Mouse (Mus musculus) embryonic facial prominence, embryonic 11.5 days (tissue): Measurements from ENCODE around the gene Gm49320. TPM values are rescaled to one million over a fixed set of nuclear protein-coding genes. Genes with fewer than 3 reads are reported as not detected.

Source experiments
- ATAC-seq: fragments of 200-750 bp; cut with Nextera tagmentation; replicated peaks from 2 replicates; pipeline ENCODE4 v1.8.0; 2017; ENCODE audit warnings: low read depth; ENCODE audit not compliant: insufficient number of reproducible peaks, low FRiP score, low TSS enrichment
- DNase-seq: peaks from one replicate; pipeline ENCODE4 v3.0.0-alpha.2; 2015; ENCODE audit warnings: low spot score
- H3K27ac ChIP-seq: fragments of 300-500 bp; sonication (generic); replicated peaks from 2 replicates; pipeline ENCODE4 v1.5.1; 2014; ENCODE audit warnings: mild to moderate bottlenecking, low read depth, low read length, control low read depth
- H3K27me3 ChIP-seq: fragments of 300-500 bp; sonication (generic); 2 replicates; pipeline ENCODE4 v1.6.1; 2014; ENCODE audit warnings: mild to moderate bottlenecking, low read length, moderate library complexity, mixed read lengths; ENCODE audit not compliant: control insufficient read depth, insufficient read depth
- H3K36me3 ChIP-seq: fragments of 300-500 bp; sonication (generic); replicated peaks from 2 replicates; pipeline ENCODE4 v1.6.1; 2014; ENCODE audit warnings: low read depth, mild to moderate bottlenecking, low read length, moderate library complexity, mixed read lengths; ENCODE audit not compliant: control insufficient read depth, insufficient read depth
- H3K4me1 ChIP-seq: fragments of 300-500 bp; sonication (generic); 2 replicates; pipeline ENCODE4 v1.6.1; 2014; ENCODE audit warnings: low read length, mixed read lengths; ENCODE audit not compliant: control insufficient read depth, insufficient read depth
- H3K4me2 ChIP-seq: fragments of 300-500 bp; sonication (generic); 2 replicates; pipeline ENCODE4 v1.6.1; 2014; ENCODE audit warnings: low read depth, mild to moderate bottlenecking, control low read depth, low read length, moderate library complexity
- H3K4me3 ChIP-seq: fragments of 300-500 bp; sonication (generic); 2 replicates; pipeline ENCODE4 v1.5.1; 2014; ENCODE audit warnings: low read depth, low read length, control low read depth
- H3K9ac ChIP-seq: fragments of 300-500 bp; sonication (generic); replicated peaks from 2 replicates; pipeline ENCODE4 v1.6.1; 2014; ENCODE audit warnings: mild to moderate bottlenecking, control low read depth, low read length
- H3K9me3 ChIP-seq: fragments of 300-500 bp; sonication (generic); replicated peaks from 2 replicates; pipeline ENCODE4 v1.6.1; 2016; ENCODE audit warnings: mild to moderate bottlenecking, low read length, inconsistent platforms, mixed read lengths; ENCODE audit not compliant: control insufficient read depth
- WGBS: fragments of 180-500 bp; shearing (Covaris S2); extraction: QIAGEN DNeasy Blood & Tissue Kit; methylation state at CpG from one replicate; pipeline ENCODE4 v1.1.7; 2014; 5-methylcytosine and 5-hydroxymethylcytosine counted together
- polyA plus RNA-seq: library from polyadenylated mRNA; unstranded; fragments of >200 nt; fragmentation: Nextera tagmentation; extraction: Ambion mirVana; gene quantifications from 2 replicates; pipeline ENCODE4 v1.2.1, GENCODE M21; 2014

Gene Gm49320
- polyA plus RNA-seq, 1 experiment from 2014 or later, result 0.53 TPM

DNA sequence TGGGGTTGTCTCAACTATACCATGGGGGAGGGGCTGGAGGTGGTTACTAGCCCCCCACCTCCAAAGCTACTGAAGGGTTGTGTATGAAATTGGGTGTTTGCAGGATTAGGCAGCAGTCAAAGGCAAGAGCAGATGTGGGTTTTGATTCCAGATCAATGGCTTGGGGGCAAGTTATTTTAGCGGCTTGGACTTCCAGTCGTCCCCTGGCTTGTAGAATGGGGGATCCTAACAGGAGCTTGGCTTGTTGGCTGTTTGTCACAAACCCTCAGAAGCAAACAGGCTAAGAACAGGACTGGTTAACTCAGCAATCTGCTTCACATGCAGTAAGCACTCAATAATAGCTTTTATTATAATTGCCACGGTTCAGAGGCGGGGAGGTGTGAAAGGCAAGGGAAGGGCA is 18.7 kb downstream of the Gm49320 start:
- 80% methylated on average over 4 of the region's 4 CpGs for WGBS
- no peak for ATAC-seq
- no peaks in the 10 kb centered on the region for H3K27me3 ChIP-seq

GRCm38 (mm10) chr8:4258233-4258632 is 19.6 kb downstream of the Gm49320 start:
- DNase-seq, result peak; percentile 88
- H3K9ac ChIP-seq, result peak overlapping the region; percentile 94

More for the DNA sequence above, 18.7 kb downstream of the Gm49320 start:
- no peak for DNase-seq
- no peak overlapping the region for H3K9ac ChIP-seq
- no peaks in the 10 kb centered on the region for H3K9me3 ChIP-seq
- H3K4me1 ChIP-seq, result no peaks in the 10 kb centered on the region
- peak overlapping the region; percentile 74 for H3K4me2 ChIP-seq
- peaks cover 6% of the 10 kb centered on the region for H3K36me3 ChIP-seq
- peak overlapping the region; percentile 88; the same call in 1 of the 2 replicates for H3K4me3 ChIP-seq
- H3K27ac ChIP-seq, result no peak overlapping the region

GRCm38 (mm10) chr8:4258678-4259077 is 20.0 kb downstream of the Gm49320 start:
- no peaks in the 10 kb centered on the region for H3K9me3 ChIP-seq
- H3K4me3 ChIP-seq, result peak overlapping the region; percentile 88
- WGBS, result under 1% methylated on average over 32 of the region's 32 CpGs
- peaks cover 6% of the 10 kb centered on the region for H3K36me3 ChIP-seq
- no peaks in the 10 kb centered on the region for H3K27me3 ChIP-seq
- H3K9ac ChIP-seq, result peak overlapping the region; percentile 94
- DNase-seq (peak; percentile 78), ATAC-seq (peak; percentile 77)
- peak overlapping the region; percentile 88 for H3K27ac ChIP-seq
- H3K4me2 ChIP-seq, result peak overlapping the region; percentile 74
- H3K4me1 ChIP-seq, result no peaks in the 10 kb centered on the region

More at GRCm38 (mm10) chr8:4258233-4258632, 19.6 kb downstream of the Gm49320 start:
- ATAC-seq, result peak; percentile 58
- WGBS, result 3% methylated on average over 35 of the region's 35 CpGs
- Histone ChIP-seq H3K9me3 (no peaks in the 10 kb centered on the region), H3K27me3 (no peaks in the 10 kb centered on the region), H3K36me3 (peaks cover 6% of the 10 kb centered on the region), H3K27ac (peak overlapping the region; percentile 88), H3K4me2 (peak overlapping the region; percentile 74), H3K4me1 (no peaks in the 10 kb centered on the region), H3K4me3 (peak overlapping the region; percentile 88)

DNA sequence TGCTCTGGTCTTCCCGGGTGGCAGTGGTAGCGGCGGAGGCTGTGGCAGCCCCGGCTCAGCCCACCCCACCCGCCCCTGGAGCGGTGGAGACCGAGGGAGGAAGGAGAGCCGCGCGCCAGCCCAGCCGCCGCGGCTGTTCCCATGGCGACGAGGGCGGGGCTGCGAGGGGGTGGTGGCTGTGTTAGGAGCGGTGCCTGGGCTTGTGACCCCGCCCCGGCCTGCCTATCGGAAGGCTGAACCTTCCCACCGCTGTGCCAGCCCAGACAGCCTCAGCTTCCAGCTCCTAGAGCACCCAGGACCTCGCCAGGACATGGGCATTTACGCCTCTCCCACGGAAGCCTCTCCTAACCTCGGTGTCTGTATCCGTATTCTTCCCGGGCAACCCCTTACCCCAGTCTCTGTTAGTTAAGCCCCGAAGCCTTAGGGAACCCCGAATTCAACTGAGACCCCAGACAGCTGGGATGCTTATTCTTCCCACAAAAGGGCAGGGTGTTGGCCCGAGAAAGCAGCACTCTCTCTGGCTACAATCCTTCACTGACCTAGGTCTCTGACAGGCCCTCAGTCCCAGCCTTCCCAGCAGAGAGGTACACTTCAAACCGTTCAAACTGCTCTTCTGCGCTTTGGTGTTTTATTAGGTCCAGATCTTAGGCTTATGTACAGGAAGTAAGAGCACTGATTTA is 20.6 kb downstream of the Gm49320 start, which contains the start of gene Ctxn1:
Gene Ctxn1, minus strand, starts transcription at position 150 of the 680 bp plus-strand sequence.
- 7% methylated on average over 28 of the region's 33 CpGs for WGBS
- peak within 1 kb of the TSS; percentile 88 for H3K27ac ChIP-seq
- peak within 1 kb of the TSS; percentile 94 for H3K9ac ChIP-seq
- peaks cover 6% of the 10 kb centered on the region for H3K36me3 ChIP-seq
- peak within 1 kb of the TSS; percentile 74 for H3K4me2 ChIP-seq
- peak within 1 kb of the TSS; percentile 88 for H3K4me3 ChIP-seq
- DNase-seq (peak; percentile 95), ATAC-seq (peak; percentile 92)
- H3K27me3 ChIP-seq, result no peaks in the 10 kb centered on the region
- no peaks in the 10 kb centered on the region for H3K9me3 ChIP-seq
- H3K4me1 ChIP-seq, result no peaks in the 10 kb centered on the region

DNA sequence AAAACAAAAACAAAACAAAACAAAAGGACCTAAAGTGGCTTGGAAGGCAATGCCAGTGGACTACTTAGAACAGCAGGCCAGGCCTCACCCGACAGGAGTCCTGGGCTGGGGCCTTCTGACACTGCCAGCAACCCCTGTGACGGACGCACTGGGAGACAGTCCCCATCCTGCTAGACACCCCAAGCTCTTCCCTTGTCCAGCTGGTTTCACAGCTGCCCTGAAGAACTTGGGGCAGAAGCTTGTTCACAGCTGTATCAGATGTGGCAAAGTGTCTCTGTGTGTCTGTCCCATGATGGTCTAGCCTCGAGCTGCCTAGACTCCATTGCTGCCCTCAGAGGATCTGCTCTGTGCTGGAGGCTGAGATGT is 21.1 kb downstream of the Gm49320 start:
- Histone ChIP-seq H3K27ac (no peak overlapping the region), H3K9me3 (no peaks in the 10 kb centered on the region), H3K9ac (no peak overlapping the region), H3K4me3 (no peak overlapping the region), H3K36me3 (peaks cover 6% of the 10 kb centered on the region), H3K4me2 (no peak overlapping the region), H3K27me3 (no peaks in the 10 kb centered on the region), H3K4me1 (no peaks in the 10 kb centered on the region)
- no peak for DNase-seq
- ATAC-seq, result no peak
- WGBS, result 76% methylated on average over 4 of the region's 4 CpGs

- Histone ChIP-seq H3K9ac (no peak overlapping the region), H3K27me3 (no peaks in the 10 kb centered on the region), H3K4me1 (no peaks in the 10 kb centered on the region), H3K36me3 (peaks cover 7% of the 10 kb centered on the region), H3K9me3 (no peaks in the 10 kb centered on the region), H3K4me2 (no peak overlapping the region), H3K4me3 (no peak overlapping the region), H3K27ac (no peak overlapping the region)
- ATAC-seq, result no peak
- 87% methylated on average over 8 of the region's 8 CpGs for WGBS
- DNase-seq, result no peak
These were observed 24.6 kb downstream of the Gm49320 start for GRCm38 (mm10) chr8:4263105-4263791.

- no peak overlapping the region for H3K9ac ChIP-seq
- ATAC-seq (no peak), DNase-seq (no peak)
- no peak overlapping the region for H3K4me3 ChIP-seq
- 89% methylated on average over 15 of the region's 15 CpGs for WGBS
- peaks cover 7% of the 10 kb centered on the region for H3K36me3 ChIP-seq
- no peaks in the 10 kb centered on the region for H3K9me3 ChIP-seq
- H3K4me2 ChIP-seq, result no peak overlapping the region
- H3K27ac ChIP-seq, result no peak overlapping the region
- H3K27me3 ChIP-seq, result no peaks in the 10 kb centered on the region
- no peaks in the 10 kb centered on the region for H3K4me1 ChIP-seq
These were observed 26.7 kb downstream of the Gm49320 start for GRCm38 (mm10) chr8:4265160-4265914.
